Mouse (Mus musculus) forebrain, postnatal 0 days (tissue): Measurements from ENCODE around the gene Rngtt. TPM values are rescaled to one million over a fixed set of nuclear protein-coding genes. Genes with fewer than 3 reads are reported as not detected.
A peak's percentile ranks its signal among the peaks of the same experiment; 100 is the strongest.
"Not testable (repeated sequence)": the region's sequence is repeated elsewhere in the genome, so short reads cannot be mapped to it uniquely, and the experiment has no call there.

Source experiments
- ATAC-seq: fragments of 200-750 bp; cut with Nextera tagmentation; 2 replicates; pipeline ENCODE4 v1.8.0; 2017; ENCODE audit warnings: mild to moderate bottlenecking, moderate library complexity
- DNase-seq: peaks from one replicate; pipeline ENCODE4 v3.0.0-alpha.2; 2015
- H3K27ac ChIP-seq: fragments of 300-500 bp; sonication (generic); 2 replicates; pipeline ENCODE4 v1.5.1; 2014; ENCODE audit warnings: low read depth, mild to moderate bottlenecking, antibody characterized with exemption, low read length, moderate library complexity, mixed read lengths
- H3K27me3 ChIP-seq: fragments of 300-500 bp; sonication (generic); 2 replicates; pipeline ENCODE4 v1.6.1; 2014; ENCODE audit warnings: mild to moderate bottlenecking, low read length, mixed read lengths; ENCODE audit not compliant: insufficient read depth
- H3K36me3 ChIP-seq: fragments of 300-500 bp; sonication (generic); 2 replicates; pipeline ENCODE4 v1.6.1; 2014; ENCODE audit warnings: mild to moderate bottlenecking, moderate library complexity; ENCODE audit not compliant: insufficient read depth
- H3K4me1 ChIP-seq: fragments of 300-500 bp; sonication (generic); 2 replicates; pipeline ENCODE4 v1.6.1; 2014; ENCODE audit warnings: antibody characterized with exemption; ENCODE audit not compliant: insufficient read depth
- H3K4me2 ChIP-seq: fragments of 300-500 bp; sonication (generic); 2 replicates; pipeline ENCODE4 v1.6.1; 2014; ENCODE audit warnings: low read depth, mild to moderate bottlenecking, moderate library complexity
- H3K4me3 ChIP-seq: fragments of 300-500 bp; sonication (generic); 2 replicates; pipeline ENCODE4 v1.5.1; 2014; ENCODE audit warnings: low read depth, low read length, mixed read lengths
- H3K9ac ChIP-seq: fragments of 300-500 bp; sonication (generic); 2 replicates; pipeline ENCODE4 v1.6.1; 2014; ENCODE audit warnings: mild to moderate bottlenecking
- H3K9me3 ChIP-seq: fragments of 300-500 bp; sonication (generic); 2 replicates; pipeline ENCODE4 v1.6.1; 2016; ENCODE audit warnings: low read length
- CTCF ChIP-seq: sonication (generic); IDR thresholded peaks from 2 replicates; pipeline ENCODE4 v1.5.1; 2016; ENCODE audit warnings: antibody characterized with exemption, control low read depth, low read depth
- WGBS: fragments of 180-500 bp; shearing (Covaris S2); extraction: QIAGEN DNeasy Blood & Tissue Kit; methylation state at CpG from one replicate; pipeline ENCODE4 v1.1.7; 2014; 5-methylcytosine and 5-hydroxymethylcytosine counted together
- polyA plus RNA-seq: library from polyadenylated mRNA; unstranded; fragments of >200 nt; fragmentation: Nextera tagmentation; extraction: Ambion mirVana; gene quantifications from 2 replicates; pipeline ENCODE4 v1.2.1, GENCODE M21; 2015
- total RNA-seq: library from RNA; depleted of rRNA; stranded (reverse); fragments of >200 nt; gene quantifications from 2 replicates; pipeline ENCODE4 v1.2.3, GENCODE M21; 2014

Gene Rngtt
- total and polyA plus RNA-seq, 2 experiments from 2014 or later, result 16.1 to 22.5 TPM

- Histone ChIP-seq H3K9ac (no peak overlapping the region), H3K4me2 (no peak overlapping the region), H3K4me3 (no peak overlapping the region), H3K27ac (no peak overlapping the region), H3K36me3 (no peaks in the 10 kb centered on the region), H3K4me1 (no peaks in the 10 kb centered on the region), H3K27me3 (no peaks in the 10 kb centered on the region), H3K9me3 (no peaks in the 10 kb centered on the region)
- ATAC-seq (0 out of 2 replicates have a peak, but pooled peaks have one; percentile 34), DNase-seq (peak; percentile 88)
- WGBS, result 24% methylated on average over 16 of the region's 16 CpGs
- TF ChIP-seq CTCF, result peak; percentile 92
These were observed 17.4 kb upstream of the Rngtt start for GRCm38 (mm10) chr4:33292409-33293370.

- not testable (repeated sequence) for H3K27ac ChIP-seq, H3K9ac ChIP-seq, H3K4me1 ChIP-seq, H3K9me3 ChIP-seq, H3K27me3 ChIP-seq, H3K36me3 ChIP-seq, DNase-seq, H3K4me3 ChIP-seq, H3K4me2 ChIP-seq, ATAC-seq
- 46% methylated on average over 6 of the region's 6 CpGs for WGBS
These were observed 9.0 kb upstream of the Rngtt start for GRCm38 (mm10) chr4:33300891-33301665.

GRCm38 (mm10) chr4:33303057-33303456 is 7.1 kb upstream of the Rngtt start:
- Histone ChIP-seq H3K27me3 (no peaks in the 10 kb centered on the region), H3K27ac (no peak overlapping the region), H3K36me3 (no peaks in the 10 kb centered on the region), H3K9ac (no peak overlapping the region), H3K4me2 (no peak overlapping the region), H3K4me3 (no peak overlapping the region), H3K9me3 (no peaks in the 10 kb centered on the region), H3K4me1 (no peaks in the 10 kb centered on the region)
- 89% methylated on average over 1 of the region's 1 CpGs for WGBS
- ATAC-seq (no peak), DNase-seq (no peak)
- TF ChIP-seq CTCF, result no peak

- no peaks in the 10 kb centered on the region for H3K4me1 ChIP-seq
- H3K27me3 ChIP-seq, result no peaks in the 10 kb centered on the region
- H3K9me3 ChIP-seq, result no peaks in the 10 kb centered on the region
- no peak overlapping the region for H3K4me2 ChIP-seq
- no peak overlapping the region for H3K27ac ChIP-seq
- 72% methylated on average over 4 of the region's 4 CpGs for WGBS
- H3K36me3 ChIP-seq, result no peaks in the 10 kb centered on the region
- no peak for DNase-seq
- no peak overlapping the region for H3K9ac ChIP-seq
- no peak overlapping the region for H3K4me3 ChIP-seq
- TF ChIP-seq CTCF, result no peak
- ATAC-seq, result no peak
These were observed 3.0 kb upstream of the Rngtt start for GRCm38 (mm10) chr4:33307146-33307545.

- no peaks in the 10 kb centered on the region for H3K9me3 ChIP-seq
- H3K27me3 ChIP-seq, result no peaks in the 10 kb centered on the region
- 19% methylated on average over 12 of the region's 12 CpGs for WGBS
- no peaks in the 10 kb centered on the region for H3K4me1 ChIP-seq
- H3K27ac ChIP-seq, result no peak overlapping the region
- no peaks in the 10 kb centered on the region for H3K36me3 ChIP-seq
- no peak for DNase-seq
- peak overlapping the region; percentile 85 for H3K4me3 ChIP-seq
- ATAC-seq, result no peak
- H3K9ac ChIP-seq, result peak overlapping the region; percentile 67
- peak overlapping the region; percentile 74 for H3K4me2 ChIP-seq
- no peak for TF ChIP-seq CTCF
These were observed 828 bp downstream of the Rngtt start for GRCm38 (mm10) chr4:33310840-33311437.

- not testable (repeated sequence) for H3K36me3 ChIP-seq, H3K4me3 ChIP-seq, H3K4me2 ChIP-seq, H3K27me3 ChIP-seq, H3K9ac ChIP-seq, H3K4me1 ChIP-seq, H3K9me3 ChIP-seq, H3K27ac ChIP-seq, ATAC-seq, DNase-seq
- WGBS, result 100% methylated on average over 6 of the region's 8 CpGs
These were observed 4.0 kb downstream of the Rngtt start for GRCm38 (mm10) chr4:33314150-33314549.
